Mouse (Mus musculus) liver, postnatal 0 days (tissue): ENCODE results near the gene Rps19.

Experiments used
- CTCF ChIP-seq: sonication (generic); IDR thresholded peaks from 2 replicates; pipeline ENCODE4 v1.5.1; 2016; ENCODE audit warnings: antibody characterized with exemption, low read depth
- EP300 ChIP-seq: IDR thresholded peaks from 2 replicates; pipeline ENCODE4 v1.6.1; 2016; ENCODE audit warnings: antibody characterized with exemption, low read depth, mild to moderate bottlenecking

DNA sequence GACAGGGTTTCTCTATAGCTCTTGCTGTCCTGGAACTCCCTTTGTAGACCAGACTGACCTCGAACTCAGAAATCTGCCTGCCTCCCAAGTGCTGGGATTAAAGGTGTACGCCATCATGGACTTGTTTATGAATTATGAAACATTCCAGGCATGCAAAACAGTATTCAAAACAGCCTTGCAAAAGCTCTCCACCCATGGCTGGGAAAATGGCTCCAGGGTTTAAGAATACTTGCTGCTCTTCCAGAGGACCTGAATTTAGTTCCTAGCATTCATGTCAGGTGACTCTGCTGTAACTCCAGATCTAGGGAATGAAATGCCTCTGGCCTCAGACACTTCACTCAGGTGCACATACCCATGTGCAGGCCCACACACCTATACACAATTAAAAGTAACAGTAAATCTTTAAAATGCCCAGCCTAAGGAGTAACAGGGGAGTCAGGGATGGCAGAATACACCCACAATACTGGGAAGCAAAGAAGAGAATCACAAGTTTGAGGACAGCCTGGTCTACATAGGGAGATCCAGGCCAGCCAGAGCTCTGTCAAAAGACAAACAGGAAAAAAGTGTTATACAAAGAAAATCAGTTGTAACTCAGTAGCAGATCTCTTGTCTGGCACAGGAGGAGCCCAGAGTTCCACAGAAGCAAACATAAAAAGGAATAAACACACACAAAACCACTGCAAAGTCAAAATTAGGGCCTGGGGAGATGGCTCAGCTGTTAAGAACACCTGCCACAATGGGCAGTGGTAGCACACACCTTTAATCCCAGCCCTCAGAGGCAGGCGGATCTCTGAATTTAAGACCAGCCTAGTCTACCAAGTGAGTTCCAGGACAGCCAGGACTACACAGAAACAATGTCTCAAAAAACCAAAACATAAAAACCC is 7.3 kb downstream of the Rps19 start:
- TF ChIP-seq CTCF = no peak
- no peak for TF ChIP-seq EP300
